Mouse (Mus musculus): Measurements from ENCODE around the gene Slc25a47. TPM values are rescaled to one million over a fixed set of nuclear protein-coding genes. Genes with fewer than 3 reads are reported as not detected.

Gene Slc25a47
- polyA plus RNA-seq, 1 experiment from 2014 or later, result 9.8 TPM

- WGBS, result 82% methylated on average over 8 of the region's 8 CpGs
- Histone ChIP-seq H3K9ac (ENCODE audit: low read length) (no peak overlapping the region), H3K4me3 (ENCODE audit: low read depth, low read length) (no peak overlapping the region), H3K27ac (ENCODE audit: low read depth, low read length) (no peak overlapping the region), H3K36me3 (ENCODE audit: control insufficient read depth, insufficient read depth, low read length) (no peaks in the 10 kb centered on the region), H3K27me3 (ENCODE audit: control insufficient read depth, insufficient read depth, low read length) (no peaks in the 10 kb centered on the region), H3K9me3 (ENCODE audit: control insufficient read depth, low read length) (no peaks in the 10 kb centered on the region), H3K4me2 (no peak overlapping the region), H3K4me1 (ENCODE audit: control insufficient read depth, insufficient read depth, low read length) (peaks cover 20% of the 10 kb centered on the region)
- DNase-seq (ENCODE audit: low spot score, missing footprints) (peak; percentile 95), ATAC-seq (ENCODE audit: low FRiP score) (no peak)
These were observed 67.9 kb downstream of the Slc25a47 start for GRCm38 (mm10) chr12:108903600-108904275.

GRCm38 (mm10) chr12:108904276-108904653, 68.4 kb downstream of the Slc25a47 start:
- H3K9ac ChIP-seq (ENCODE audit: low read length), result no peak overlapping the region
- no peaks in the 10 kb centered on the region for H3K27me3 ChIP-seq (ENCODE audit: control insufficient read depth, insufficient read depth, low read length)
- 64% methylated on average over 8 of the region's 8 CpGs for WGBS
- no peak overlapping the region for H3K27ac ChIP-seq (ENCODE audit: low read depth, low read length)
- no peak for DNase-seq (ENCODE audit: low spot score, missing footprints)
- H3K4me3 ChIP-seq (ENCODE audit: low read depth, low read length), result no peak overlapping the region
- no peak for ATAC-seq (ENCODE audit: low FRiP score)
- H3K4me2 ChIP-seq, result no peak overlapping the region
- peaks cover 23% of the 10 kb centered on the region for H3K4me1 ChIP-seq (ENCODE audit: control insufficient read depth, insufficient read depth, low read length)
- H3K36me3 ChIP-seq (ENCODE audit: control insufficient read depth, insufficient read depth, low read length), result no peaks in the 10 kb centered on the region
- no peaks in the 10 kb centered on the region for H3K9me3 ChIP-seq (ENCODE audit: control insufficient read depth, low read length)

GRCm38 (mm10) chr12:108905620-108906302, 69.9 kb downstream of the Slc25a47 start:
- H3K27ac ChIP-seq (ENCODE audit: low read depth, low read length), result peak overlapping the region; percentile 76
- H3K4me1 ChIP-seq (ENCODE audit: control insufficient read depth, insufficient read depth, low read length), result peaks cover 23% of the 10 kb centered on the region
- no peaks in the 10 kb centered on the region for H3K27me3 ChIP-seq (ENCODE audit: control insufficient read depth, insufficient read depth, low read length)
- H3K4me3 ChIP-seq (ENCODE audit: low read depth, low read length), result no peak overlapping the region
- no peak overlapping the region for H3K4me2 ChIP-seq
- 21% methylated on average over 14 of the region's 14 CpGs for WGBS
- ATAC-seq (ENCODE audit: low FRiP score) (peak; percentile 54), DNase-seq (ENCODE audit: low spot score, missing footprints) (peak; percentile 93)
- H3K9ac ChIP-seq (ENCODE audit: low read length), result no peak overlapping the region
- no peaks in the 10 kb centered on the region for H3K9me3 ChIP-seq (ENCODE audit: control insufficient read depth, low read length)
- H3K36me3 ChIP-seq (ENCODE audit: control insufficient read depth, insufficient read depth, low read length), result no peaks in the 10 kb centered on the region

- Histone ChIP-seq H3K4me1 (ENCODE audit: control insufficient read depth, insufficient read depth, low read length) (peaks cover 23% of the 10 kb centered on the region), H3K9ac (ENCODE audit: low read length) (no peak overlapping the region), H3K36me3 (ENCODE audit: control insufficient read depth, insufficient read depth, low read length) (no peaks in the 10 kb centered on the region), H3K4me3 (ENCODE audit: low read depth, low read length) (no peak overlapping the region), H3K9me3 (ENCODE audit: control insufficient read depth, low read length) (no peaks in the 10 kb centered on the region), H3K4me2 (no peak overlapping the region), H3K27ac (ENCODE audit: low read depth, low read length) (peak overlapping the region; percentile 76), H3K27me3 (ENCODE audit: control insufficient read depth, insufficient read depth, low read length) (no peaks in the 10 kb centered on the region)
- DNase-seq (ENCODE audit: low spot score, missing footprints) (no peak), ATAC-seq (ENCODE audit: low FRiP score) (peak; percentile 25; the same call in 1 of the 2 replicates)
- WGBS, result 61% methylated on average over 12 of the region's 12 CpGs
These were observed 70.6 kb downstream of the Slc25a47 start for GRCm38 (mm10) chr12:108906398-108906797.

MicroRNAs encoded within 50 kb of the gene (microRNA counts, 519-probe panel; counts per million panel counts)
- not detected for microRNA mmu-miR-345-3p
- microRNA mmu-miR-345-5p, result 3,993 counts per million, percentile 31 among the panel's probes with 10 or more counts

Small RNA genes lying within 50 kb of the gene (microRNA-seq; reads per million reads assigned to microRNA genes)
- gene Mir345, result 190 reads per million, percentile 62 among the genes with 10 or more reads in this experiment

Other genes with a start within 250 kb of the Slc25a47 start
- gene Degs2, start 133.7 kb upstream of the Slc25a47 start, polyA plus RNA-seq (2014; fragmentation: Nextera tagmentation; extraction: Ambion mirVana), result 1.0 TPM in 2 replicates
- 19.0 and 19.5 TPM in 2 replicates for gene Yy1, start 43.1 kb upstream of the Slc25a47 start, polyA plus RNA-seq (2014; fragmentation: Nextera tagmentation; extraction: Ambion mirVana)
- gene Slc25a29, start 163 bp upstream of the Slc25a47 start, polyA plus RNA-seq (2014; fragmentation: Nextera tagmentation; extraction: Ambion mirVana), result 11.2 and 13.0 TPM in 2 replicates
- 4.7 and 5.0 TPM in 2 replicates for gene Wdr25, start 57.6 kb downstream of the Slc25a47 start, polyA plus RNA-seq (2014; fragmentation: Nextera tagmentation; extraction: Ambion mirVana)
- 128 TPM in 2 replicates for gene Wars, start 58.1 kb downstream of the Slc25a47 start, polyA plus RNA-seq (2014; fragmentation: Nextera tagmentation; extraction: Ambion mirVana)
- gene Begain, start 232.2 kb downstream of the Slc25a47 start, polyA plus RNA-seq (2014; fragmentation: Nextera tagmentation; extraction: Ambion mirVana), result 9.2 and 9.3 TPM in 2 replicates

Data from midbrain, embryonic 11.5 days (tissue).